Mouse (Mus musculus) cerebellum, adult 2 months (tissue): Measurements from ENCODE around the gene Babam2. TPM values are rescaled to one million over a fixed set of nuclear protein-coding genes. Genes with fewer than 3 reads are reported as not detected.

Experiments
- DNase-seq, 2 experiments: peaks; one replicate each; pipeline ENCODE4 v3.0.0; 2021
- H3K27ac ChIP-seq: fragments of 200-500 bp; 2 replicates; pipeline ENCODE4 v1.5.1; 2012; ENCODE audit warnings: low read length, control low read depth, inconsistent platforms; ENCODE audit not compliant: insufficient read depth
- H3K27me3 ChIP-seq: fragments of 200-500 bp; 2 replicates; pipeline ENCODE4 v1.6.1; 2012; ENCODE audit warnings: inconsistent platforms, mild to moderate bottlenecking, low read length, moderate library complexity; ENCODE audit not compliant: control insufficient read depth, insufficient read depth
- H3K4me1 ChIP-seq: fragments of 200-500 bp; 2 replicates; pipeline ENCODE4 v1.6.1; 2011; ENCODE audit warnings: low read length; ENCODE audit not compliant: control insufficient read depth, insufficient read depth
- H3K4me3 ChIP-seq: fragments of 200-500 bp; replicated peaks from 2 replicates; pipeline ENCODE3; 2011; ENCODE audit warnings: mild to moderate bottlenecking, low read depth, low read length, control low read depth; ENCODE audit not compliant: insufficient read depth
- CTCF ChIP-seq: fragments of 200-500 bp; IDR thresholded peaks from 2 replicates; pipeline ENCODE4 v1.5.1; 2011; ENCODE audit warnings: low read depth, mild to moderate bottlenecking, control low read depth, low read length, moderate library complexity, borderline replicate concordance; ENCODE audit not compliant: insufficient read depth
- POLR2A ChIP-seq: fragments of 200-500 bp; IDR thresholded peaks from 2 replicates; pipeline ENCODE4 v1.6.1; 2011; ENCODE audit warnings: low read length, control low read depth, borderline replicate concordance; ENCODE audit not compliant: insufficient read depth
- WGBS: fragments of 180-500 bp; shearing (Covaris S2); methylation state at CpG from one replicate; pipeline ENCODE4 v1.1.7; 2018; 5-methylcytosine and 5-hydroxymethylcytosine counted together
- polyA plus RNA-seq: library from polyadenylated mRNA; depleted of rRNA; stranded (reverse); fragments of >200 nt; gene quantifications from 2 replicates; pipeline ENCODE4 v1.2.3, GENCODE M21; 2012

Babam2 gene
- polyA plus RNA-seq, 1 experiment: 42.8 TPM

- no peaks in the 10 kb centered on the region for H3K27me3 ChIP-seq
- no peaks in the 10 kb centered on the region; the same call in 1 of the 2 replicates for H3K4me1 ChIP-seq
- no peak overlapping the region for H3K4me3 ChIP-seq
- TF ChIP-seq POLR2A (no peak), CTCF (no peak)
- WGBS: 98% methylated on average over 5 of the region's 5 CpGs
- DNase-seq: no peak
- H3K27ac ChIP-seq: no peak overlapping the region
Measured at GRCm38 (mm10) chr5:31771486-31771885, 74.0 kb downstream of the Babam2 start.

- Histone ChIP-seq H3K27ac (no peak overlapping the region), H3K4me1 (no peaks in the 10 kb centered on the region; the same call in 1 of the 2 replicates), H3K4me3 (no peak overlapping the region), H3K27me3 (no peaks in the 10 kb centered on the region)
- TF ChIP-seq CTCF: no peak
- no peak for TF ChIP-seq POLR2A
- WGBS: 96% methylated on average over 4 of the region's 4 CpGs
- DNase-seq: no peak
Measured at GRCm38 (mm10) chr5:31771921-31772320, 74.4 kb downstream of the Babam2 start.

- WGBS: 93% methylated on average over 6 of the region's 6 CpGs
- TF ChIP-seq CTCF: no peak
- TF ChIP-seq POLR2A: no peak
Measured at GRCm38 (mm10) chr5:31774976-31775375, 77.5 kb downstream of the Babam2 start.

GRCm38 (mm10) chr5:31781624-31782023 is 84.1 kb downstream of the Babam2 start:
- 82% methylated on average over 5 of the region's 5 CpGs for WGBS
- no peak overlapping the region for H3K27ac ChIP-seq

More at GRCm38 (mm10) chr5:31774976-31775375, 77.5 kb downstream of the Babam2 start:
- Histone ChIP-seq H3K27me3 (no peaks in the 10 kb centered on the region), H3K27ac (no peak overlapping the region), H3K4me3 (no peak overlapping the region), H3K4me1 (no peaks in the 10 kb centered on the region)
- DNase-seq: no peak

GRCm38 (mm10) chr5:31787201-31787600 is 89.7 kb downstream of the Babam2 start:
- H3K27me3 ChIP-seq: no peaks in the 10 kb centered on the region
- no peaks in the 10 kb centered on the region for H3K4me1 ChIP-seq
- no peak for TF ChIP-seq POLR2A
- DNase-seq: no peak
- no peak overlapping the region for H3K27ac ChIP-seq
- H3K4me3 ChIP-seq: no peak overlapping the region
- 48% methylated on average over 3 of the region's 3 CpGs for WGBS

More at GRCm38 (mm10) chr5:31781624-31782023, 84.1 kb downstream of the Babam2 start:
- H3K4me3 ChIP-seq: no peak overlapping the region
- H3K4me1 ChIP-seq: no peaks in the 10 kb centered on the region
- no peaks in the 10 kb centered on the region for H3K27me3 ChIP-seq
- DNase-seq: no peak
- TF ChIP-seq POLR2A (no peak), CTCF (no peak)

GRCm38 (mm10) chr5:31787622-31788021 is 90.1 kb downstream of the Babam2 start:
- TF ChIP-seq POLR2A (no peak), CTCF (no peak)
- no peak for DNase-seq
- Histone ChIP-seq H3K27ac (no peak overlapping the region), H3K4me1 (no peaks in the 10 kb centered on the region), H3K4me3 (no peak overlapping the region), H3K27me3 (no peaks in the 10 kb centered on the region)
- 80% methylated on average over 3 of the region's 3 CpGs for WGBS

GRCm38 (mm10) chr5:31792338-31792737 is 94.9 kb downstream of the Babam2 start:
- no peak overlapping the region for H3K27ac ChIP-seq
- no peak for TF ChIP-seq CTCF
- no peak for TF ChIP-seq POLR2A
- H3K4me3 ChIP-seq: no peak overlapping the region
- H3K4me1 ChIP-seq: no peaks in the 10 kb centered on the region
- H3K27me3 ChIP-seq: no peaks in the 10 kb centered on the region
- no peak for DNase-seq
- WGBS: 86% methylated on average over 6 of the region's 6 CpGs

- Histone ChIP-seq H3K27ac (no peak overlapping the region), H3K4me3 (no peak overlapping the region), H3K27me3 (no peaks in the 10 kb centered on the region), H3K4me1 (no peaks in the 10 kb centered on the region)
- DNase-seq: no peak
- TF ChIP-seq CTCF (no peak), POLR2A (no peak)
- WGBS: 89% methylated on average over 8 of the region's 8 CpGs
Measured at GRCm38 (mm10) chr5:31792863-31793262, 95.4 kb downstream of the Babam2 start.

GRCm38 (mm10) chr5:31795414-31795813 is 97.9 kb downstream of the Babam2 start:
- 92% methylated on average over 3 of the region's 3 CpGs for WGBS
- H3K27ac ChIP-seq: no peak overlapping the region
- TF ChIP-seq POLR2A (no peak), CTCF (no peak)

More at GRCm38 (mm10) chr5:31795414-31795813, 97.9 kb downstream of the Babam2 start:
- no peak for DNase-seq
- Histone ChIP-seq H3K27me3 (no peaks in the 10 kb centered on the region), H3K4me1 (no peaks in the 10 kb centered on the region), H3K4me3 (no peak overlapping the region)
